Comparison of ENCODE assay signal across 8 mouse cellular contexts in genomic region chr7:66866944-66867718, GRCm38 (mm10). TPM values are rescaled to one million over a fixed set of nuclear protein-coding genes. Genes with fewer than 3 reads are reported as not detected.
DNase-seq lines count a peak whose midpoint lies in the region; ATAC-seq and TF ChIP-seq lines count a peak whose summit lies in the region.

No protein-coding gene starts in this region.

- no peak overlapping the region for H3K4me2 ChIP-seq in lung, embryonic 14.5 days
- 0 out of 2 replicates have a peak overlapping the region, but pooled peaks have one; percentile 18 for H3K4me2 ChIP-seq in embryonic facial prominence, embryonic 13.5 days
- H3K4me2 ChIP-seq in limb, embryonic 11.5 days (ENCODE audit: low read depth, severe bottlenecking) = no peak overlapping the region

- H3K4me1 ChIP-seq in lung, embryonic 14.5 days (ENCODE audit: insufficient read depth) = peaks cover 26% of the 10 kb centered on the region
- peaks cover 45% of the 10 kb centered on the region for H3K4me1 ChIP-seq in embryonic facial prominence, embryonic 13.5 days
- 0 out of 2 replicates have a peak, but pooled peaks cover 4% of the 10 kb centered on the region for H3K4me1 ChIP-seq in limb, embryonic 11.5 days (ENCODE audit: control insufficient read depth, insufficient read depth, low read length)

- H3K27me3 ChIP-seq in lung, embryonic 14.5 days (ENCODE audit: insufficient read depth, low read length) = no peaks in the 10 kb centered on the region
- H3K27me3 ChIP-seq in embryonic facial prominence, embryonic 13.5 days = no peaks in the 10 kb centered on the region
- no peaks in the 10 kb centered on the region for H3K27me3 ChIP-seq in limb, embryonic 11.5 days (ENCODE audit: control insufficient read depth, insufficient read depth, low read length)

- peak overlapping the region; percentile 87 for H3K27ac ChIP-seq in lung, embryonic 14.5 days (ENCODE audit: low read depth)
- H3K27ac ChIP-seq in embryonic facial prominence, embryonic 13.5 days = peak overlapping the region; percentile 88
- H3K27ac ChIP-seq in limb, embryonic 11.5 days (replicated peaks; ENCODE audit: low read depth, low read length) = peak overlapping the region; percentile 33

- no peaks in the 10 kb centered on the region for H3K36me3 ChIP-seq in lung, embryonic 14.5 days (ENCODE audit: insufficient read depth)
- H3K36me3 ChIP-seq in embryonic facial prominence, embryonic 13.5 days = peaks cover 13% of the 10 kb centered on the region
- no peaks in the 10 kb centered on the region for H3K36me3 ChIP-seq in limb, embryonic 11.5 days (ENCODE audit: control insufficient read depth, insufficient read depth, low read length)

- H3K9ac ChIP-seq in lung, embryonic 14.5 days = no peak overlapping the region
- 0 out of 2 replicates have a peak overlapping the region, but pooled peaks have one; percentile 51 for H3K9ac ChIP-seq in embryonic facial prominence, embryonic 13.5 days
- H3K9ac ChIP-seq in limb, embryonic 11.5 days (ENCODE audit: low read length) = no peak overlapping the region

- no peak for ATAC-seq in lung, embryonic 14.5 days (ENCODE audit: insufficient read depth)
- no peak for ATAC-seq in embryonic facial prominence, embryonic 13.5 days (ENCODE audit: insufficient number of reproducible peaks, insufficient read depth, low FRiP score, low TSS enrichment, low read depth)
- no peak for ATAC-seq in limb, embryonic 11.5 days (ENCODE audit: insufficient number of reproducible peaks, low FRiP score, low TSS enrichment, low read depth)

- peak; percentile 58 for TF ChIP-seq CTCF in lung, embryonic 14.5 days (IDR thresholded peaks at IDR 0.05; ENCODE audit: low read depth)

- no peaks in the 10 kb centered on the region for H3K9me3 ChIP-seq in lung, embryonic 14.5 days (ENCODE audit: low read depth, low read length)
- H3K9me3 ChIP-seq in embryonic facial prominence, embryonic 13.5 days = no peaks in the 10 kb centered on the region
- H3K9me3 ChIP-seq in limb, embryonic 11.5 days (ENCODE audit: control insufficient read depth, low read length) = no peaks in the 10 kb centered on the region

- WGBS in lung, embryonic 14.5 days = 59% methylated on average over 19 of the region's 19 CpGs
- WGBS in embryonic facial prominence, embryonic 13.5 days = 66% methylated on average over 19 of the region's 19 CpGs
- 80% methylated on average over 19 of the region's 19 CpGs for WGBS in limb, embryonic 11.5 days

- H3K4me3 ChIP-seq in lung, embryonic 14.5 days (ENCODE audit: low read depth, low read length) = no peak overlapping the region
- no peak overlapping the region for H3K4me3 ChIP-seq in embryonic facial prominence, embryonic 13.5 days
- H3K4me3 ChIP-seq in limb, embryonic 11.5 days (ENCODE audit: low read depth, low read length) = no peak overlapping the region

- peak; percentile 8 to 16 for DNase-seq in cerebellum, postnatal 36 days
- no peak for DNase-seq in cerebellum, adult 9-10 months
- DNase-seq in lung, embryonic 14.5 days = peak; percentile 54
- DNase-seq in lung, postnatal 36 days = no peak
- no peak for DNase-seq in limb, embryonic 11.5 days (ENCODE audit: low spot score)
- no peak for DNase-seq in urinary bladder, postnatal 10 days (ENCODE audit: low spot score)
- no peak for DNase-seq in thymus, postnatal 10 days (ENCODE audit: low spot score in 2 of 2)

RNA-seq across cellular contexts. Expression of gene Adamts17, which starts 27.6 kb away (rescaled TPM):
- polyA plus RNA-seq in lung, embryonic 14.5 days (2014; fragmentation: Nextera tagmentation; extraction: Ambion mirVana) = 10.5 and 11.6 TPM in 2 replicates
- 13.2 and 14.8 TPM in 2 replicates for polyA plus RNA-seq in embryonic facial prominence, embryonic 13.5 days (2015; fragmentation: Nextera tagmentation; extraction: Ambion mirVana)
- 7.7 and 8.4 TPM in 2 replicates for polyA plus RNA-seq in limb, embryonic 11.5 days (2014; fragmentation: Nextera tagmentation; extraction: Ambion mirVana)

Comparison
In these comparisons a context has a peak if more than half of its experiments do, and no peak if none do; other contexts are left out.
1. DNase-seq: peak in cerebellum, postnatal 36 days (2 of 2) and lung, embryonic 14.5 days (single experiment); none in cerebellum, adult 9-10 months (single experiment), lung, postnatal 36 days (single experiment), limb, embryonic 11.5 days (single experiment), urinary bladder, postnatal 10 days (single experiment) and thymus, postnatal 10 days (0 of 2).
2. H3K27ac ChIP-seq: peak in every context shown above with its lines; median percentile 88 in embryonic facial prominence, embryonic 13.5 days; 87 in lung, embryonic 14.5 days; 33 in limb, embryonic 11.5 days.